Mouse (Mus musculus) CH12.LX (cell line): ENCODE results near the gene Atg4d.

Experiments used
- BHLHE40 ChIP-seq: IDR thresholded peaks from 2 replicates; pipeline ENCODE4 v1.6.1; 2011; ENCODE audit warnings: mild to moderate bottlenecking, low read depth, low read length, improper control_type of control experiment
- CHD2 ChIP-seq: IDR thresholded peaks from 2 replicates; pipeline ENCODE4 v1.6.1; 2011; ENCODE audit warnings: low read length, improper control_type of control experiment
- CTCF ChIP-seq, 2 experiments: IDR thresholded peaks in 1 of 2; conservative IDR thresholded peaks in 1 of 2; 2 replicates each; pipeline ENCODE4 v1.5.1; 2011 to 2012; ENCODE audit warnings: low read depth in 2 of 2, low read length in 2 of 2, improper control_type of control experiment in 1 of 2, inconsistent platforms in 1 of 2, mild to moderate bottlenecking in 1 of 2, moderate library complexity in 1 of 2
- POLR2A ChIP-seq: IDR thresholded peaks from 2 replicates; pipeline ENCODE4 v1.6.1; 2011; ENCODE audit warnings: low read depth, mild to moderate bottlenecking, improper control_type of control experiment, low read length

DNA sequence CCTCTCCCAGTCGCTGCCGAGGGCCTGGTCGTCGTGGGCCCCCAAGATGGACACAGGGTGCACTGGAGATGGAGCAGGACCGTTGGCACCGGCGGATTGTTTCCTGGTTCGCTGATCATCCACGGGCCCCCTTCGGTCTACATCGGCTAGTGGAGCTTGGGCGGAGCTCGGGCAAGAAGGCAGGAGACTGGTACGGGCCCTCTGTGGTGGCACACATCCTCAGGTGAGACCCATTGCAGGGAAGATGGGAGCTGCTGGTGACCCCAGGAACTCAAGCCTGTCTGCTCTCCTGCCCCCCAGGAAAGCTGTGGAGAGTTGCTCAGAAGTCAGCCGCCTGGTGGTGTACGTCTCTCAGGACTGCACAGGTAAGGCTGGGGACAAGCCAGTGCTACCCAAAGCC, 3.2 kb downstream of the Atg4d start:
- TF ChIP-seq POLR2A (no peak), CHD2 (no peak), BHLHE40 (no peak), CTCF (conservative IDR thresholded peaks at IDR 0.05 in 1 of 2, IDR thresholded peaks at IDR 0.05 in 1 of 2; ENCODE audit: low read depth in 2 of 2, low read length in 2 of 2) (no peak)
